Mouse (Mus musculus) ovary, adult 18-20 months (tissue): ENCODE measurements around the gene Gpr180.
"Not testable (repeated sequence)": the region's sequence is repeated elsewhere in the genome, so short reads cannot be mapped to it uniquely, and the experiment has no call there.

ENCODE experiments used
- DNase-seq: peaks from one replicate; pipeline ENCODE4 v3.0.0; 2022; ENCODE audit warnings: low spot score, mixed read lengths

The Gpr180 gene

GRCm38 (mm10) chr14:118136744-118137452 lies at the start of gene Gpr180:
Gpr180 (plus strand) TSS chr14:118137158.
- peak; percentile 93 for DNase-seq

- no peak for DNase-seq
Observed at GRCm38 (mm10) chr14:118088437-118089207, 48.3 kb upstream of the Gpr180 start.

DNA sequence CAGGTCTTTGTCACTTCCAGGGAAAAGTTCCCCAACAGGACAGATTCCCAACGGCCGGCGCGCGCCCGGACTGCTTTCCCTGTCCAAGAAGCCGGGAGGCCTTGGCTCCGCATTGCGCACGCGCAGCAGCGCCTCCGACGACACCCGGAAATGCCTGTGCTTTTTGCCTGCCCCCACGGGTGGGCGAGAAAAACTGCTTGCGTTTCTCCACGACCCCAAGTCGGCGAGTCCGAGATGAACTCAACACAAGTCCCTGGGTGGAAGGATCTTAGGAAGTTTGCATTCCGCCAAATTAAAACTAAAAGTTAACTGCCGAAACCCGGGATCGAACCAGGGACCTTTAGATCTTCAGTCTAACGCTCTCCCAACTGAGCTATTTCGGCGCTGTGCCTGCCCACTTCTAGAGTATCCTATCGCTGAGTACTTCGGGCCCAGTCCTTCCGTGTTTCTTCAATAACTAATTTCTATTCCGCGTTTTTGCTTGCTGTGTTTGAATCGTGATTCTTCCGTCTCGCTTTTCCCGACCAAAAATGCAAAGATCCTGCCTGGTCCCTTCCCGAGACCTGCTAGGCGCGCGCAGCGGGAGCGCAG lies 47.6 kb upstream of the Gpr180 start:
- peak; percentile 85 for DNase-seq

DNA sequence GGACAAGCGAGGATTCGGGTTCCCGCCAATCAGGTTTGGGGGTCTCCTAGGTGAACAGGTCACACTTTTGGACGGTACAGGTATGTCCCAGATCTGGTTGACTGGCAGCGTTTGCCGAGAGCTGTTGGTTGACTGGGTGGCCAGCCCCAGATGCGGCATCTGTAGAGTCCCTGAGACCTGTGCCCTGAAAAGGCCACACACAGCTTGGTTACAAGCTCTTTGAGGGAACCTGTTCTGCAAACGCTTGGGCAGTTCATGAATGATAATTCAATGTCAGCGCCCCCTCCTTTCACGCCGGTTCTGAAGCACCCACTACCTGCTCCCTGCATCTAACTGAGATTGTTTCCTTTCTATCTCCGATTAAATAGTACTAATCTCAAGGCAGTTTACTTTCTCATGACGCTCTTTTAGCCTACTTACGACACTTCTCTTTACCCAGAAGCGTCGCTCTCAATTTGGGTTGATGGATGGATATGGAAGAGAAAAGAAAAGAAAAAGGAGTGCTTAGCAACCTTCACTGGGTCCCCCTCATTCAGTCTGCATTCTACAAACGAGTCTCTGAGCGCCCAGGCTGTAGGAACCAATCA lies 47.1 kb upstream of the Gpr180 start:
- no peak for DNase-seq

DNA sequence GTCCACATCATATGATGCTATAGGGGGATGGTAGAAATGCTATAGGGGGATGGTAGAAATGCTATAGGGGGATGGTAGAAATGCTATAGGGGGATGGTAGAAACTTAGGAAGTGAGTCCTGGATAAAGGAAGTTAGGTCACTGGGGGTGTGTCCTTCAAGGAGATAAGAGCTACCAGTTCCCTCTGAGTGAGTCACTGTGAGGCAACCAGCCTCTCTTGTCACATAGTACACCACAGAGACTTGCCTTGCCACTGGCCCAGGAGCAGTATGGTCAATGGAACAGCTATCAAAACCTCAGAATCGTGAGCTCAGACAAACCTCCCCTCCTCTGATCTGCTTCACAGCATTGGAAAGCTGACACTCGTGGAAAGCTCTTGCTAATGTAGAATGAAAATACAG lies 38.7 kb upstream of the Gpr180 start:
- DNase-seq: no peak

- DNase-seq: no peak
Observed at GRCm38 (mm10) chr14:118101227-118101990, 35.5 kb upstream of the Gpr180 start.

DNA sequence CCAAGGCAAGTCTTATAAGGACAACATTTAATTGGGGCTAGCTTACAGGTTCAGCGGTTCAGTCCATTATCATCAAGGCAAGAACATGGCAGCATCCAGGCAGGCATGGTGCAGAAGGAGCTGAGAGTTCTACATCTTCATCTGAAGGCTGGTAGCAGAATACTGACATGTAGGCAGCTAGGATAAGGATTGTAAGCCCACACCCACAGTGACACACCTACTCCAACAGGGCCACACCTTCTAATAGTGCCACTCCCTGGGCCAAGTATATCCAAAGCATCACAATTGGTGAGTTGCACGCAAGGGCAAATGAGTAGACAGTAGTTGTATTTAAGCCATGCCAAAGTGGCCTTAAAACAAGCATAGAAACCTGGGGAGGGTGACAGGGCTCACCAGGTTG lies 29.5 kb upstream of the Gpr180 start:
- DNase-seq: not testable (repeated sequence)

DNA sequence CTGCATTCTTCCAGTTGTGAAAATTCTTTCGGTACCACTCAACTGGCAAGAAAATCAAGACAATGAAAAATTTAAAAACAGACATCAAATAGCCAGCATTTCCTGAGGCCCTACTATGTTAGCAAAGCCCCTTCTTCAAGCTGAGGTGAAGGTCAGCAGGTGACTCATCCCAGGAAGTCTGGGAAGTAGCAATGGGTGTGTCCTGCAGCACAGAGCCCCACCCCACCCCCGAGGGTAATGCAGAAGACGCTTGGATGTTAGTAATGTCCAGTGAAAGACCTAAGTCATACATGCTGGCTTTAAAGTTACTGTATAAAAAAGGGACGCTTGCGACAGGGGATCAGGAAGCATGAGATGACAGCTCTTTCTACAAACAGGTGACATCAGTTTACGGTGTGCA lies 23.8 kb upstream of the Gpr180 start:
- no peak for DNase-seq

DNA sequence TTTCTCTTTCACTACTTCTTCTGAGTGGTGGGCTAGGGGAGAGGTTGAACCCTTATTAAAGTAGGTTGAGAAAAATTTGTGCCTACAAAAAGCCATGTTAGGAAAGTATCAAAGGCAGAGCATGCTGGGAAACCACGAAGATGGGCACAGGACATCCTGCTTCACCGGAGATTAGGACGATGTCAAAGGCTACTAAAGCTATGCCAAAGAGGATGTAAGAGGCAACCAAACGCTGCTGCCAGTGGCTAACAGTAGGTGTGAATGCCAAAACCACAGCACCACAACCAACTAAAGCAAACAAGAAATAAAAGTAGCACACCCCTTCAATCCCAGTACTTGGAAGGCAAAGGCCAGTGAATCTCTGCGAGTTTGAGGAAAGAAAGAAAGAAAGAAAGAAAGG lies 12.8 kb upstream of the Gpr180 start:
- DNase-seq: no peak

DNA sequence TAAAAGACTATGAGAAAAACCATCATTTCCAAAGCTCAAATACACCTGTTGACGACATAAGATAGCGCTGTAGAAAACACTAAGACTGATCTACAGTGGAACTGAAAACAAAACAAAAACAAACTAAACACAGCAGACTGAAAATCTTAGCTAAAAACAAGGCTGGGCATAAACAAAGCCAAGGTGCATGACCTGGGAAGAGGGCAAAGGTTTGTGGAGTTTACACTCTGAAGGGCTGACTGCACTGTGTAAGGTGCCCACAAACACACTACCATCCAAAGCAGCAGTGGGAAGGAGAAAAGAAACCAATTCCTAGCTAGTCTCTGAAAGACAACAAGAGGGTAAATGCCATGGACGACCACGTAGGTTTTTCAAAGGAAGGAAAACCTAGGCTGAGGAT lies 12.2 kb upstream of the Gpr180 start:
- no peak for DNase-seq

GRCm38 (mm10) chr14:118126301-118126700 lies 10.7 kb upstream of the Gpr180 start:
- DNase-seq: no peak

- no peak for DNase-seq
Observed at GRCm38 (mm10) chr14:118131472-118131871, 5.5 kb upstream of the Gpr180 start.

DNA sequence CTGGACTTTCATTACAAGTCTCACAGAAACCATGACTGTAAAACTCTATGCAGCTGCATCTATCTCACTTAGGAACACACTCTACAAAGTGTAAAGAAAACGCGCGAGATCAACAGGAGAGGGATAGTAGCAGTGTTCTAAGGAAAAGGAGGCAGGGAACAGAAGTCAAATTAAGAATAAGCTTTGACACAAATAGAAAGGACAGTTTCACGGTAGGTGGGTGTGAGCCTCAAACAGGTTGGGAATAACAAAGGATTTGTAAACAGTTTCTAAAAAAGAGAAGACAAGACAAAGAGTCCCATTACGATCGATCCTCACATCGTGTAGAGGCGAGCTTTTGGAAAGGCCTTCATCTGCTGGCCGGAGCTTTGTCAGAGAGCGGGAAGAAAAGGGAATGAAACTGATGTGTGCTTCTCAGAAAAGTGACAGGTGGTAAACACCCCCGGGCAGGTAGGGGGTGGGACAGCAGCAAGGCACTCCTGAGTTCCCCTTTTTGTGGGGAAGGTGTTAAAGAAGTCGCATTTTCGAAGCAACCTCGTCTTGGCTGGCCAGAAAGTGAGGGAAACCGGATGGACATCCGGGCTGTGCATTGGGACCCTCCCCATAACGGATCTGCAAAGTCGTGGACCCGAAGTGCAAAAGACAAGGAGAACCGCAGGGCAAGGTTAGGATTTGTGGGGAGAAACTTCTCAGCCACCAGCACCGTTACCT lies 4.9 kb upstream of the Gpr180 start:
- DNase-seq: no peak

DNA sequence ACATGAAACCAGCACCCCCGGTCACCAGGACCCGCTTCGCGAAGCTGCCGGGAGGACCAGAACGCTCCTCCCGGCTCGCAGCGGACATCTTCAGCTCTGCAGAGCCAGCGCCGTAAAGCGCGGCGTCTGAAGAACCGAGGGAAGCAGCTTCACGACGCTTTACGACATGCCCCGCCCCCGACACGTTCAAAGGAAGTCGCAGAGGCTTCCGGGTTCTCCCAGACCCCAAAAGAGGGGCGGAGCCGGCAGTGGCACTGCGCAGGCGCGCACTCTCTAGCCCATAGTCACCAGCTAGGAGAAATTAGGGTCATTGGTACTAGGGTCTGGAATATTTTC lies 4.3 kb upstream of the Gpr180 start, which contains the start of gene Tgds:
Tgds (minus strand) TSS at position 114 of the 336 bp plus-strand sequence.
- DNase-seq: peak; percentile 98

- no peak for DNase-seq
Observed at GRCm38 (mm10) chr14:118137487-118137886, 529 bp downstream of the Gpr180 start.

DNA sequence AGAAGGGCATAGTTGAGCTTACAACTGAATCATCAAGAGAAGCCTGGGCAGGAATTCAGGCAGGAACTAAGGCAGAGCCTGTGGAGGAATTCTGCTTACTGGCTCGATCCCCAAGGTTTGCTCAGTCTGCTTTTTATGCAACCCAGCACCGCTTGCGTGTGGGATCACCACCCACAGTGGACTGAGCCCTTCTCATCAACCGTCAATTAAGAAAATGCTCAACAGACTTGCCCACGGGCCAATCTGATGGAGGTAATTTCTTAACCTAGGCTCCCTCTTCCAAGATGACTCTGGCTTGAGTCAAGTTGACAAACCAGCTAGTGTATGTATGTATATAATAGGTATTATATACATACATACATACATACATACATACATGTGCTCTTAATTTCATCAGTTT lies 5.3 kb downstream of the Gpr180 start:
- DNase-seq: no peak

DNA sequence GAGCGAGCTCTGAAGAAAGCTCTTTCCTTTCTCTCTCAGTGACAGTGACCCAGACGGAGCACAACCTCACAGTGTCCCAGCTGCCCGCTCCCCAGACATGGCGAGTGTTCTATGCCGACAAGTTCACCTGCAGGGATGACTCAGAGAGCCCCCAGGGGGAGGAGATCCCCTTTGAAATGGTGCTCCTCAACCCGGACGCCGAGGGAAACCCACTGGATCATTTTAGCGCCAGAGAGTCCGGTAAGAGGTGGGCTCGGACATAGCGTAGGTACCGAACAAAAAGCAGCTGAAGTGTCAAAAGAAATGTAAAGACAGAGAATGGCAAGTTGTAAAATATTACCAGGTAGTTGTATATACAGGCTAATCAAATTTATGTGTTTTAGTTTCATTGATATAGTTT lies 11.1 kb downstream of the Gpr180 start:
- DNase-seq: no peak

GRCm38 (mm10) chr14:118148554-118148953 lies 11.6 kb downstream of the Gpr180 start:
- DNase-seq: no peak

- no peak for DNase-seq
Observed at GRCm38 (mm10) chr14:118150656-118151551, 13.9 kb downstream of the Gpr180 start.

DNA sequence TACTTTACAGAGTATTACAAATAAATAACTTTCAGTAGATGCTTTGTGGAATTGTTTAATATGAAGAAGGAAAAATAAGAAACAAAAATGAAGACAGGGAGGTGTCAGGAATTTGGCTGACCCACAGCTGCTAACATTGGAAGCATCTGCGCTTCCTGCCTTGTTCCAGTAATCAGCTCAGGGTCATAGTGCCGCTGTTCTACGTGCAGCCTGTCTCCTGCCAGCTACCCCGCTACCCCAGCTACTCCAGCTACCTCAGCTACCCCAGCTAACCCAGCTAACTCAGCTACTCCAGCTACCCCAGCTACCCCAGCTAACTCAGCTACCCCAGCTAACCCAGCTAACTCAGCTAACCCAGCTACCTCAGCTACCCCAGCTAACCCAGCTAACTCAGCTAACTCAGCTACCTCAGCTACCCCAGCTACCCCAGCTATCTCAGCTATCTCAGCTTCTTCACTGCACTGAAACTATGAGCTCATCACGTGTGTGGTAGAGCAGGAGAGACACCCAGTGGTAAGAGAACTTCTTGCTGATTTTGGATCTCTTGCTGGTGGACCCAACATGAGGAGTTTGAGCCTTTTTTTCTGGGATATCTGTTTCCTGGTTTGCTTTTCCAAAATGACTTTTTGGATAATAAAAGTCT lies 14.8 kb downstream of the Gpr180 start:
- DNase-seq: no peak
